Mouse (Mus musculus) limb, embryonic 12.5 days (tissue): ENCODE results near the gene Axin2. TPM values are rescaled to one million over a fixed set of nuclear protein-coding genes. Genes with fewer than 3 reads are reported as not detected.

Source experiments
- ATAC-seq: fragments of 200-750 bp; cut with Nextera tagmentation; 2 replicates; pipeline ENCODE4 v1.8.0; 2017; ENCODE audit warnings: low read depth, moderate TSS enrichment; ENCODE audit not compliant: insufficient number of reproducible peaks, insufficient read depth, low FRiP score, low TSS enrichment
- H3K27ac ChIP-seq: fragments of 300-500 bp; sonication (generic); 2 replicates; pipeline ENCODE4 v1.5.1; 2016; ENCODE audit warnings: mild to moderate bottlenecking, moderate library complexity
- H3K27me3 ChIP-seq: fragments of 300-500 bp; sonication (generic); 2 replicates; pipeline ENCODE4 v1.6.1; 2016; ENCODE audit warnings: mild to moderate bottlenecking, moderate library complexity
- H3K36me3 ChIP-seq: fragments of 300-500 bp; sonication (generic); 2 replicates; pipeline ENCODE4 v1.6.1; 2016; ENCODE audit warnings: mild to moderate bottlenecking, moderate library complexity
- H3K4me1 ChIP-seq: fragments of 300-500 bp; sonication (generic); replicated peaks from 2 replicates; pipeline ENCODE4 v1.6.1; 2016
- H3K4me2 ChIP-seq: fragments of 300-500 bp; sonication (generic); 2 replicates; pipeline ENCODE4 v1.6.1; 2016; ENCODE audit warnings: mild to moderate bottlenecking, moderate library complexity
- H3K4me3 ChIP-seq: fragments of 300-500 bp; sonication (generic); replicated peaks from 2 replicates; pipeline ENCODE4 v1.5.1; 2016; ENCODE audit warnings: mild to moderate bottlenecking
- H3K9ac ChIP-seq: fragments of 300-500 bp; sonication (generic); replicated peaks from 2 replicates; pipeline ENCODE4 v1.6.1; 2016; ENCODE audit warnings: mild to moderate bottlenecking, moderate library complexity
- H3K9me3 ChIP-seq: fragments of 300-500 bp; sonication (generic); 2 replicates; pipeline ENCODE4 v1.6.1; 2016; ENCODE audit warnings: mild to moderate bottlenecking, moderate library complexity
- WGBS: fragments of 180-500 bp; shearing (Covaris S2); methylation state at CpG from one replicate; pipeline ENCODE4 v1.1.7; 2016; 5-methylcytosine and 5-hydroxymethylcytosine counted together
- polyA plus RNA-seq: library from polyadenylated mRNA; unstranded; fragments of >200 nt; fragmentation: Nextera tagmentation; extraction: Ambion mirVana; gene quantifications from 2 replicates; pipeline ENCODE4 v1.2.1, GENCODE M21; 2016

Axin2 gene
- polyA plus RNA-seq, 1 experiment from 2014 or later: 20.2 TPM

GRCm38 (mm10) chr11:108975583-108975982, 55.4 kb downstream of the Axin2 start:
- WGBS: 9% methylated on average over 11 of the region's 11 CpGs
- Histone ChIP-seq H3K9ac (no peak overlapping the region), H3K27me3 (no peaks in the 10 kb centered on the region; the same call in none of the 2 replicates), H3K4me2 (peak overlapping the region; percentile 8; the same call in 1 of the 2 replicates), H3K4me3 (no peak overlapping the region), H3K36me3 (no peaks in the 10 kb centered on the region), H3K9me3 (peaks cover 4% of the 10 kb centered on the region; the same call in 1 of the 2 replicates), H3K27ac (no peak overlapping the region), H3K4me1 (peaks cover 20% of the 10 kb centered on the region)
- ATAC-seq: no peak

GRCm38 (mm10) chr11:108980530-108980929, 60.4 kb downstream of the Axin2 start:
- Histone ChIP-seq H3K36me3 (no peaks in the 10 kb centered on the region), H3K4me3 (no peak overlapping the region), H3K4me2 (no peak overlapping the region), H3K9me3 (no peaks in the 10 kb centered on the region), H3K9ac (no peak overlapping the region), H3K4me1 (peaks cover 4% of the 10 kb centered on the region), H3K27ac (no peak overlapping the region), H3K27me3 (no peaks in the 10 kb centered on the region; the same call in none of the 2 replicates)
- ATAC-seq: no peak
- 81% methylated on average over 12 of the region's 12 CpGs for WGBS

- H3K4me2 ChIP-seq: no peak overlapping the region
- WGBS: 88% methylated on average over 8 of the region's 8 CpGs
Measured at GRCm38 (mm10) chr11:108981012-108981411, 60.9 kb downstream of the Axin2 start.

GRCm38 (mm10) chr11:108983409-108984064, 63.4 kb downstream of the Axin2 start:
- Histone ChIP-seq H3K27me3 (no peaks in the 10 kb centered on the region), H3K4me1 (no peaks in the 10 kb centered on the region), H3K9ac (no peak overlapping the region), H3K9me3 (no peaks in the 10 kb centered on the region), H3K4me2 (no peak overlapping the region), H3K4me3 (no peak overlapping the region), H3K27ac (no peak overlapping the region), H3K36me3 (no peaks in the 10 kb centered on the region)
- WGBS: 85% methylated on average over 7 of the region's 7 CpGs
- no peak for ATAC-seq

More at GRCm38 (mm10) chr11:108981012-108981411, 60.9 kb downstream of the Axin2 start:
- Histone ChIP-seq H3K4me1 (no peaks in the 10 kb centered on the region), H3K36me3 (no peaks in the 10 kb centered on the region), H3K9ac (no peak overlapping the region), H3K27ac (no peak overlapping the region), H3K27me3 (no peaks in the 10 kb centered on the region; the same call in 1 of the 2 replicates), H3K4me3 (no peak overlapping the region), H3K9me3 (no peaks in the 10 kb centered on the region)
- no peak for ATAC-seq

GRCm38 (mm10) chr11:108984711-108985419, 64.7 kb downstream of the Axin2 start:
- no peak for ATAC-seq
- no peak overlapping the region for H3K4me3 ChIP-seq
- no peak overlapping the region for H3K9ac ChIP-seq
- H3K4me1 ChIP-seq: no peaks in the 10 kb centered on the region
- no peaks in the 10 kb centered on the region for H3K36me3 ChIP-seq
- no peaks in the 10 kb centered on the region for H3K9me3 ChIP-seq
- no peaks in the 10 kb centered on the region for H3K27me3 ChIP-seq
- H3K4me2 ChIP-seq: no peak overlapping the region
- 89% methylated on average over 5 of the region's 5 CpGs for WGBS
- H3K27ac ChIP-seq: no peak overlapping the region

GRCm38 (mm10) chr11:108985836-108986235, 65.7 kb downstream of the Axin2 start:
- WGBS: 69% methylated on average over 7 of the region's 7 CpGs
- Histone ChIP-seq H3K4me2 (no peak overlapping the region), H3K9me3 (no peaks in the 10 kb centered on the region), H3K27me3 (no peaks in the 10 kb centered on the region), H3K4me3 (no peak overlapping the region), H3K4me1 (no peaks in the 10 kb centered on the region), H3K9ac (no peak overlapping the region), H3K36me3 (no peaks in the 10 kb centered on the region), H3K27ac (no peak overlapping the region)
- ATAC-seq: no peak

GRCm38 (mm10) chr11:108987226-108987625, 67.1 kb downstream of the Axin2 start:
- whole genome bisulfite sequencing: 46% methylated on average over 3 of the region's 3 CpGs
- Histone ChIP-seq H3K9ac (no peak overlapping the region), H3K9me3 (no peaks in the 10 kb centered on the region), H3K4me2 (no peak overlapping the region), H3K36me3 (no peaks in the 10 kb centered on the region), H3K4me1 (no peaks in the 10 kb centered on the region), H3K27ac (no peak overlapping the region), H3K27me3 (no peaks in the 10 kb centered on the region), H3K4me3 (no peak overlapping the region)
- no peak for ATAC-seq

GRCm38 (mm10) chr11:108987705-108988104, 67.6 kb downstream of the Axin2 start:
- no peaks in the 10 kb centered on the region for H3K4me1 ChIP-seq
- H3K27ac ChIP-seq: no peak overlapping the region
- no peak overlapping the region for H3K4me2 ChIP-seq
- no peaks in the 10 kb centered on the region for H3K9me3 ChIP-seq
- H3K4me3 ChIP-seq: no peak overlapping the region
- WGBS: 85% methylated on average over 4 of the region's 4 CpGs
- H3K27me3 ChIP-seq: no peaks in the 10 kb centered on the region
- no peak for ATAC-seq
- H3K36me3 ChIP-seq: no peaks in the 10 kb centered on the region
- H3K9ac ChIP-seq: no peak overlapping the region

GRCm38 (mm10) chr11:108988258-108988657, 68.1 kb downstream of the Axin2 start:
- Histone ChIP-seq H3K27me3 (no peaks in the 10 kb centered on the region), H3K27ac (no peak overlapping the region), H3K4me2 (no peak overlapping the region), H3K4me1 (no peaks in the 10 kb centered on the region), H3K9me3 (no peaks in the 10 kb centered on the region), H3K9ac (no peak overlapping the region), H3K4me3 (no peak overlapping the region), H3K36me3 (no peaks in the 10 kb centered on the region)
- ATAC-seq: no peak
- 91% methylated on average over 6 of the region's 6 CpGs for WGBS

- H3K9me3 ChIP-seq: no peaks in the 10 kb centered on the region
- H3K27me3 ChIP-seq: no peaks in the 10 kb centered on the region
- no peak overlapping the region for H3K9ac ChIP-seq
- no peak for ATAC-seq
- no peaks in the 10 kb centered on the region for H3K4me1 ChIP-seq
- no peak overlapping the region for H3K4me3 ChIP-seq
- 82% methylated on average over 8 of the region's 8 CpGs for WGBS
- H3K36me3 ChIP-seq: no peaks in the 10 kb centered on the region
- H3K4me2 ChIP-seq: no peak overlapping the region
- no peak overlapping the region for H3K27ac ChIP-seq
Measured at GRCm38 (mm10) chr11:108989940-108990339, 69.8 kb downstream of the Axin2 start.

GRCm38 (mm10) chr11:108993414-108993813, 73.3 kb downstream of the Axin2 start:
- 97% methylated on average over 6 of the region's 6 CpGs for WGBS
- no peaks in the 10 kb centered on the region for H3K4me1 ChIP-seq
- no peak overlapping the region for H3K4me3 ChIP-seq
- H3K27ac ChIP-seq: no peak overlapping the region
- no peak overlapping the region for H3K9ac ChIP-seq
- ATAC-seq: no peak
- H3K36me3 ChIP-seq: no peaks in the 10 kb centered on the region
- no peaks in the 10 kb centered on the region for H3K9me3 ChIP-seq
- no peaks in the 10 kb centered on the region for H3K27me3 ChIP-seq
- no peak overlapping the region for H3K4me2 ChIP-seq
